Mouse (Mus musculus) MEL (cell line): ENCODE measurements around the gene Hes2. TPM values are rescaled to one million over a fixed set of nuclear protein-coding genes. Genes with fewer than 3 reads are reported as not detected.
A peak's percentile ranks its signal among the peaks of the same experiment; 100 is the strongest.

ENCODE experiments used
- DNase-seq: peaks from one replicate; pipeline ENCODE4 v3.0.0; 2011; ENCODE audit warnings: low read depth, low spot score
- H3K27ac ChIP-seq: 2 replicates; pipeline ENCODE4 v1.5.1; 2012; ENCODE audit warnings: low read depth, mild to moderate bottlenecking, control low read depth, low read length, moderate library complexity; ENCODE audit not compliant: control insufficient read depth
- H3K27me3 ChIP-seq, 2 experiments: fragments of 150-350 bp in 1 of 2; sonication (generic) in 1 of 2; 2 replicates each; pipeline ENCODE4 v1.6.1; 2012; ENCODE audit warnings: low read length in 2 of 2, mild to moderate bottlenecking in 2 of 2, improper control_type of control experiment in 1 of 2, moderate library complexity in 1 of 2; ENCODE audit not compliant: insufficient read depth in 2 of 2, control insufficient read depth in 1 of 2
- H3K36me3 ChIP-seq, 2 experiments: 2 replicates each; pipeline ENCODE4 v1.6.1; 2012 to 2014; ENCODE audit warnings: low read length in 2 of 2, improper control_type of control experiment in 1 of 2, inconsistent platforms in 1 of 2, mild to moderate bottlenecking in 1 of 2; ENCODE audit not compliant: insufficient read depth in 2 of 2, control insufficient read depth in 1 of 2
- H3K4me1 ChIP-seq, 2 experiments: fragments of 150-350 bp in 1 of 2; sonication (generic) in 1 of 2; 2 replicates each; pipeline ENCODE4 v1.6.1; 2012; ENCODE audit warnings: low read length in 2 of 2, improper control_type of control experiment in 1 of 2, mild to moderate bottlenecking in 1 of 2; ENCODE audit not compliant: insufficient read depth in 2 of 2, control insufficient read depth in 1 of 2
- H3K4me3 ChIP-seq, 2 experiments: fragments of 150-350 bp in 1 of 2; sonication (generic) in 1 of 2; 2 replicates each; pipeline ENCODE4 v1.5.1; 2012; ENCODE audit warnings: low read depth in 2 of 2, low read length in 2 of 2, mild to moderate bottlenecking in 2 of 2, moderate library complexity in 2 of 2, control low read depth in 1 of 2, improper control_type of control experiment in 1 of 2; ENCODE audit not compliant: control insufficient read depth in 1 of 2, insufficient read depth in 1 of 2
- H3K79me2 ChIP-seq: 2 replicates; pipeline ENCODE4 v1.6.1; 2012; ENCODE audit warnings: mild to moderate bottlenecking, low read length, moderate library complexity; ENCODE audit not compliant: control insufficient read depth, poor library complexity, insufficient read depth
- H3K9ac ChIP-seq: 2 replicates; pipeline ENCODE4 v1.6.1; 2012; ENCODE audit warnings: low read depth, mild to moderate bottlenecking, control low read depth, low read length, moderate library complexity; ENCODE audit not compliant: control insufficient read depth, poor library complexity, severe bottlenecking
- H3K9me3 ChIP-seq: fragments of 150-350 bp; sonication (generic); replicated peaks from 2 replicates; pipeline ENCODE4 v1.6.1; 2012; ENCODE audit warnings: mild to moderate bottlenecking, low read length, improper control_type of control experiment, moderate library complexity; ENCODE audit not compliant: insufficient read depth
- BHLHE40 ChIP-seq: IDR thresholded peaks from 2 replicates; pipeline ENCODE4 v1.6.1; 2012; ENCODE audit warnings: low read depth, mild to moderate bottlenecking, inconsistent platforms, low read length, improper control_type of control experiment, borderline replicate concordance
- CTCF ChIP-seq, 3 experiments: IDR thresholded peaks in 2 of 3; conservative IDR thresholded peaks in 1 of 3; 2 replicates each; pipeline ENCODE4 v1.5.1; 2011 to 2012; ENCODE audit warnings: low read length in 3 of 3, low read depth in 2 of 3, mild to moderate bottlenecking in 2 of 3, improper control_type of control experiment in 1 of 3, inconsistent platforms in 1 of 3, mixed read lengths in 1 of 3, moderate library complexity in 1 of 3; ENCODE audit not compliant: control insufficient read depth in 1 of 3, insufficient read depth in 1 of 3, poor library complexity in 1 of 3, severe bottlenecking in 1 of 3
- EP300 ChIP-seq, 2 experiments: IDR thresholded peaks; 2 replicates each; pipeline ENCODE4 v1.6.1; 2011; ENCODE audit warnings: improper control_type of control experiment in 2 of 2, low read length in 2 of 2, low read depth in 1 of 2, mild to moderate bottlenecking in 1 of 2
- ETS1 ChIP-seq: IDR thresholded peaks from 2 replicates; pipeline ENCODE4 v1.6.1; 2012; ENCODE audit warnings: low read depth, mild to moderate bottlenecking, inconsistent platforms, low read length, improper control_type of control experiment, moderate library complexity
- MAFK ChIP-seq: IDR thresholded peaks from 2 replicates; pipeline ENCODE4 v1.6.1; 2011; ENCODE audit warnings: low read depth, mild to moderate bottlenecking, low read length, improper control_type of control experiment, borderline replicate concordance
- MEF2A ChIP-seq: IDR thresholded peaks from 2 replicates; pipeline ENCODE4 v1.6.1; 2014; ENCODE audit warnings: low read depth, mild to moderate bottlenecking, inconsistent platforms, low read length, improper control_type of control experiment; ENCODE audit not compliant: poor library complexity, insufficient replicate concordance, severe bottlenecking; ENCODE audit errors: extremely low read depth
- MYC ChIP-seq: IDR thresholded peaks from 2 replicates; pipeline ENCODE4 v1.6.1; 2011; ENCODE audit warnings: low read depth, mild to moderate bottlenecking, low read length, improper control_type of control experiment, moderate library complexity
- NELFE ChIP-seq: IDR thresholded peaks from 2 replicates; pipeline ENCODE4 v1.6.1; 2011; ENCODE audit warnings: low read depth, low read length, improper control_type of control experiment
- SIN3A ChIP-seq: IDR thresholded peaks from 2 replicates; pipeline ENCODE4 v1.6.1; 2012; ENCODE audit warnings: low read length, improper control_type of control experiment, inconsistent platforms
- TAL1 ChIP-seq: IDR thresholded peaks from 2 replicates; pipeline ENCODE4 v1.6.1; 2012; ENCODE audit warnings: mild to moderate bottlenecking, inconsistent platforms, low read length, moderate library complexity, mixed read lengths
- polyA plus RNA-seq, 2 experiments: library from polyadenylated mRNA; stranded (reverse) in 1 of 2; unstranded in 1 of 2; fragments of >175 nt in 1 of 2; fragments of >200 nt in 1 of 2; gene quantifications; 2 replicates each; pipeline versions ENCODE4 v1.2.1 to v1.2.4; 2012; ENCODE audit warnings: low replicate concordance in 2 of 2, low read depth in 1 of 2; ENCODE audit not compliant: insufficient read length in 2 of 2, insufficient read depth in 1 of 2, missing spikeins in 1 of 2
- total RNA-seq: library from RNA; depleted of rRNA; stranded (reverse); fragments of 300-350 nt; gene quantifications from 2 replicates; pipeline ENCODE4 v1.2.3, GENCODE M21; 2012

Hes2 gene
- total and polyA plus RNA-seq, 3 experiments = 0.28 TPM; not detected in 2

DNA sequence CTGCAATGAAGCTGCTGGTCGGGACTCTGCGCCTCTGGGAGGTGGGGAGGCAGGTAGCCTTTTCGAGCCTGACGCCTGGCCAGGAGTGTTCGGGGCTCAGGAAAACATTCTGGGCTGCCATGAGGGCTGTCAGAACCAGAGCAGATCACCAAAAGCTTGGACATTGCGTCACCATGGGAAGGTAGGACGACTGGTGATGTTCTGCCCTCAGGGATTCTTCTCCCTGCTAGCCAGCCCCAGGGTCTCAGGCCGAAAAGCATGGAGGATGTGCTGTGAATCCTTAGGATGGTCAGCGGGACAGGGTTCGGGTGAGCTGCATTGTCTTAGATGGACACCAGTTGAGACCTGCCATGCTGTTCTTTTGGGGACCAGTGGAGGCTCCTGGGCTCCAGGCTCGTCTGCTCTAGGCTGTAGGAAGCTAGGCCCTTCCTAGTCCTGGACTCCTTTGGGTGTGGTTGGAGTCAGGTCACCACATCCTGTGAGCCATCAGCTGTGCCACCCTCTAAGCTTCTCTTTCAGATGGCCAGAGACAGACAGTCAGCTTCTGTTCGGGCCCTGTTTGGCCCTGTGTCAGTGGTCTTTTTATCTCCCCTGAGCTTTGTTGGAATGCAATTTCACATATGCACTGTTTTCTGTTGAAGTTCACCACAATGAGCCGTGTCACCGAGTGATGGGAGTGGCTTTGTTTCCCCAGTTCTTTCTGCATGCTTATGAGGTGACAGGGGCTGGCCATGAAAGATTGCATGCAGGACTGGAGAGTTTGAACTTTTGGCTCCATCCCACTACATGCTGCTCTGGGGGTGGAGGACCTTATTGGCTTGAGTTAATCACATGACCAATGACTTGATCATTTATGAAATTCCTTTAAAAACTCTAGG lies 27.8 kb downstream of the Hes2 start (continued):
- TF ChIP-seq MAFK (no peak), MYC (0 out of 2 replicates have a peak, but pooled peaks have one; percentile 35), SIN3A (peak; percentile 28; the same call in 1 of the 2 replicates), TAL1 (no peak; the same call in 1 of the 2 replicates)
- TF ChIP-seq, all 39 proteins: peak for 8

DNA sequence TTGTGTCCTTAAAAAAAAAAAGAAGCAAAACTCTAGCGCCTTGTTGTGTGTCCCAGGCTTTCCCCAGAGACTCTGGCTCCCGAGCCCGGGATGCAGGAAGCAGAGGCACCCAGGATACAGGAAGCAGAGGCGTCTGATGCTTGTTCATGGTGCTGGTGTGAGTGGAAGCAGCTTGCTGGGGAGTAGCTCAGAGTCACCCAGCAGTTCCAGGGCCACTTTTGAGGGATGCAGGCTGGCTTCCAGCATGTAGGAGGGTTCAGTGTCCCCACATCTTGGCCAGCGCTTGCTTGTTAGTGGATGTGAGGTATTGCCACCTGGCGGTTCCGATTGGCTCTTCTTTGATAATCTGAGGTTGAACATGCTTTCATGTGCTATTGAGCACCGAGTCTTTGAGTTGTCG lies 28.5 kb downstream of the Hes2 start:
- peaks cover 37 to 54% of the 10 kb centered on the region in 2 experiments for H3K4me1 ChIP-seq
- H3K36me3 ChIP-seq = peaks cover 4 to 46% of the 10 kb centered on the region in 2 experiments; a peak in 3 of 4 replicates
- no peak for DNase-seq
- peak overlapping the region; percentile 8; the same call in 1 of the 2 replicates for H3K9ac ChIP-seq
- H3K27me3 ChIP-seq = no peaks in the 10 kb centered on the region
- H3K9me3 ChIP-seq = no peaks in the 10 kb centered on the region
- H3K79me2 ChIP-seq = peaks cover 40% of the 10 kb centered on the region
- TF ChIP-seq NELFE (0 out of 2 replicates have a peak, but pooled peaks have one; percentile 5), CTCF (IDR thresholded peaks at IDR 0.05 in 2 of 3, conservative IDR thresholded peaks at IDR 0.05 in 1 of 3; ENCODE audit: control insufficient read depth in 1 of 3, insufficient read depth in 1 of 3, low read depth in 2 of 3, low read length in 3 of 3, poor library complexity in 1 of 3, severe bottlenecking in 1 of 3) (no peak), MEF2A (no peak)
- no peak overlapping the region; a peak in 1 of 4 replicates for H3K4me3 ChIP-seq
- H3K27ac ChIP-seq = peak overlapping the region; percentile 73

DNA sequence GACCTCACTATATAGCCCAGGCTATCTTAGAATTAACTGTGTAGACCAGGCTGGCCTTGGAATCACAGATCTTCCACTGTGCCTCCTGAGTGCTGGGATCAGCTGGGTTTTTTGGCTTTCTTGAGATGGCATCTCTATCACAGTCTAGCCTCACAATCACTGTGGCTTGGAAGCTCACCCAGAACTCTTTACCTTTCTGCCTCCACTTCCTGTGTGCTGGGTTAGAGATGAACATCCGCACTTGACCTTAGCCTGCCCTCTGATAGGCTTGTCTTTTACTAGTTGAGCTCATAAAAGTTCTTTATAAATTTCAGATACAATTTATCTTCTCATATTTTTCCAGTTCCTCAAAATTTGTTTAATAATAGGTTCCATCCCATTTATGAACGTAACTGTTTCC lies 30.0 kb downstream of the Hes2 start:
- peak; percentile 27 for DNase-seq
- Histone ChIP-seq H3K4me1 (peaks cover 39 to 62% of the 10 kb centered on the region in 2 experiments), H3K27me3 (no peaks in the 10 kb centered on the region), H3K79me2 (peaks cover 46% of the 10 kb centered on the region), H3K4me3 (no peak overlapping the region), H3K9me3 (no peaks in the 10 kb centered on the region), H3K27ac (peak overlapping the region; percentile 50; the same call in 1 of the 2 replicates), H3K9ac (no peak overlapping the region), H3K36me3 (peaks cover under 1 to 50% of the 10 kb centered on the region in 2 experiments; a peak in 2 of 4 replicates)
- TF ChIP-seq ETS1 = peak; percentile 8; the same call in 1 of the 2 replicates
- TF ChIP-seq EP300 (IDR thresholded peaks at IDR 0.05; ENCODE audit: low read depth in 1 of 2, low read length in 2 of 2) = peak in 1 of 2 experiments; percentile 29; a peak in 1 of 4 replicates
- TF ChIP-seq BHLHE40 = no peak
- no peak for TF ChIP-seq CTCF (IDR thresholded peaks at IDR 0.05 in 2 of 3, conservative IDR thresholded peaks at IDR 0.05 in 1 of 3; ENCODE audit: control insufficient read depth in 1 of 3, insufficient read depth in 1 of 3, low read depth in 2 of 3, low read length in 3 of 3, poor library complexity in 1 of 3, severe bottlenecking in 1 of 3)
